21 mouse cellular contexts compared by ENCODE assay signal in the genomic region with DNA sequence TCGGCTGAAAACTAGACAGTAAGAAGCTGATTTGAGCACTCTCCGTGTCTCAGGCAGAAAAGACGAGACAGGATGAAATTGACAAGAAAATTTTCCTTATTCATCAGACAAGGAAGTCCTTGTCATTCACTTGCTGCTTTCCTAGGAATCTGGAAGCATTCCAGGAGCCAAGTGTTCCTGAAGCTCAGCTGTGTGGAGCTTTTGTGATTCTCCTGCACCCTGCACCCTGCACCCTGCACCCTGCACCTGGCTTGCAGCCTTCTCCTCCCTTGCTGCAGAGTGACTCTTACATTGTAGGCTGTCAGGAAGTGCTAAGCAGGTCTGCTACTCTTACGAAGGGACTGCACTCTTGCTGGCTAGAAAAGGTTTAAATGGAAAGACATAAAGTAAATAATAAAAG.
DNase-seq lines count a peak whose midpoint lies in the region; ATAC-seq and TF ChIP-seq lines count a peak whose summit lies in the region.
"Had no signal": no experiment of that assay in that cellular context is flagged by ENCODE, and none has a peak within 500 bp of the region (broad histone marks: within the 10 kb centered on the region; RNA-seq: fewer than 3 reads in every experiment).

No protein-coding gene starts in this region.

- peak; percentile 57 for DNase-seq in forebrain, embryonic 14.5 days (ENCODE audit: low spot score)
- DNase-seq in forebrain, embryonic 10.5 days (ENCODE audit: extremely low spot score, low spot score) = no peak
- DNase-seq in lung, embryonic 14.5 days = peak; percentile 13
- no peak for DNase-seq in lung, adult 18-20 months
- peak; percentile 67 for DNase-seq in brain, adult 2 months (ENCODE audit: low read depth, low spot score)
- DNase-seq: adrenal gland, postnatal 14 days; cerebellum, adult 2 months; cerebellum, postnatal 25 days; gastrocnemius, postnatal 14 days; heart, adult 2 months; heart, postnatal 14 days had no signal

- ATAC-seq in forebrain, embryonic 14.5 days = peak; percentile 65; the same call in 1 of the 2 replicates
- peak; percentile 74; the same call in 1 of the 2 replicates for ATAC-seq in lung, embryonic 14.5 days (ENCODE audit: insufficient read depth)
- peak; percentile 88 for ATAC-seq in forebrain, embryonic 16.5 days
- ATAC-seq in neural tube, embryonic 15.5 days (ENCODE audit: low FRiP score) = no peak
- ATAC-seq: activated CD4-positive, CD25-positive, alpha-beta regulatory T cell, adult 4 months; intestine, embryonic 16.5 days; Patski had no signal

- no peak for TF ChIP-seq CTCF in lung, embryonic 14.5 days (IDR thresholded peaks at IDR 0.05; ENCODE audit: low read depth)

- 41% methylated on average over 4 of the region's 4 CpGs for WGBS in forebrain, embryonic 14.5 days
- 74% methylated on average over 4 of the region's 4 CpGs for WGBS in forebrain, embryonic 10.5 days
- WGBS in lung, embryonic 14.5 days = 37% methylated on average over 4 of the region's 4 CpGs
- 31% methylated on average over 4 of the region's 4 CpGs for WGBS in forebrain, embryonic 16.5 days
- WGBS in neural tube, embryonic 15.5 days = 75% methylated on average over 4 of the region's 4 CpGs

- H3K36me3 ChIP-seq in forebrain, embryonic 14.5 days (ENCODE audit: control insufficient read depth, insufficient read depth, low read length) = no peaks in the 10 kb centered on the region
- H3K36me3 ChIP-seq in forebrain, embryonic 10.5 days (replicated peaks) = no peaks in the 10 kb centered on the region
- H3K36me3 ChIP-seq in lung, embryonic 14.5 days (ENCODE audit: insufficient read depth) = no peaks in the 10 kb centered on the region
- no peaks in the 10 kb centered on the region for H3K36me3 ChIP-seq in forebrain, embryonic 16.5 days (ENCODE audit: control insufficient read depth, insufficient read depth)
- no peaks in the 10 kb centered on the region for H3K36me3 ChIP-seq in neural tube, embryonic 15.5 days
- H3K36me3 ChIP-seq: embryonic facial prominence, embryonic 12.5 days; heart, embryonic 15.5 days had no signal

- H3K4me3 ChIP-seq in forebrain, embryonic 14.5 days (ENCODE audit: low read depth, low read length) = no peak overlapping the region
- H3K4me3 ChIP-seq in forebrain, embryonic 10.5 days = no peak overlapping the region
- H3K4me3 ChIP-seq in lung, embryonic 14.5 days (ENCODE audit: low read depth, low read length) = no peak overlapping the region
- no peak overlapping the region for H3K4me3 ChIP-seq in forebrain, embryonic 16.5 days (replicated peaks; ENCODE audit: low read length)
- no peak overlapping the region for H3K4me3 ChIP-seq in neural tube, embryonic 15.5 days (replicated peaks)
- H3K4me3 ChIP-seq: embryonic facial prominence, embryonic 12.5 days; heart, adult 2 months; heart, embryonic 15.5 days had no signal

- no peak overlapping the region for H3K9ac ChIP-seq in forebrain, embryonic 14.5 days (ENCODE audit: low read length)
- H3K9ac ChIP-seq in lung, embryonic 14.5 days = no peak overlapping the region
- H3K9ac ChIP-seq in forebrain, embryonic 16.5 days (replicated peaks; ENCODE audit: low read depth, low read length) = no peak overlapping the region
- H3K9ac ChIP-seq in neural tube, embryonic 15.5 days (replicated peaks) = no peak overlapping the region
- H3K9ac ChIP-seq: embryonic facial prominence, embryonic 12.5 days; heart, embryonic 15.5 days; hindbrain, embryonic 14.5 days had no signal

- no peaks in the 10 kb centered on the region for H3K9me3 ChIP-seq in forebrain, embryonic 14.5 days (replicated peaks; ENCODE audit: control insufficient read depth, low read length)
- H3K9me3 ChIP-seq in forebrain, embryonic 10.5 days = no peaks in the 10 kb centered on the region
- no peaks in the 10 kb centered on the region for H3K9me3 ChIP-seq in lung, embryonic 14.5 days (ENCODE audit: low read depth, low read length)
- H3K9me3 ChIP-seq in forebrain, embryonic 16.5 days (ENCODE audit: control insufficient read depth, low read length) = no peaks in the 10 kb centered on the region
- H3K9me3 ChIP-seq in neural tube, embryonic 15.5 days (replicated peaks) = no peaks in the 10 kb centered on the region
- H3K9me3 ChIP-seq: embryonic facial prominence, embryonic 12.5 days; heart, embryonic 15.5 days had no signal

- H3K27me3 ChIP-seq in forebrain, embryonic 14.5 days (replicated peaks; ENCODE audit: control insufficient read depth, insufficient read depth, low read length) = no peaks in the 10 kb centered on the region
- no peaks in the 10 kb centered on the region for H3K27me3 ChIP-seq in forebrain, embryonic 10.5 days (ENCODE audit: poor library complexity, severe bottlenecking)
- no peaks in the 10 kb centered on the region for H3K27me3 ChIP-seq in lung, embryonic 14.5 days (ENCODE audit: insufficient read depth, low read length)
- H3K27me3 ChIP-seq in forebrain, embryonic 16.5 days (replicated peaks; ENCODE audit: control insufficient read depth, insufficient read depth, low read length) = no peaks in the 10 kb centered on the region
- no peaks in the 10 kb centered on the region for H3K27me3 ChIP-seq in neural tube, embryonic 15.5 days (replicated peaks)
- H3K27me3 ChIP-seq: CH12.LX; embryonic facial prominence, embryonic 12.5 days; heart, embryonic 15.5 days had no signal

- H3K4me1 ChIP-seq in forebrain, embryonic 14.5 days (ENCODE audit: control insufficient read depth, insufficient read depth, low read length) = no peaks in the 10 kb centered on the region
- H3K4me1 ChIP-seq in forebrain, embryonic 10.5 days = no peaks in the 10 kb centered on the region
- no peaks in the 10 kb centered on the region for H3K4me1 ChIP-seq in lung, embryonic 14.5 days (ENCODE audit: insufficient read depth)
- peaks cover 5% of the 10 kb centered on the region for H3K4me1 ChIP-seq in forebrain, embryonic 16.5 days (replicated peaks; ENCODE audit: control insufficient read depth, insufficient read depth, low read length)
- no peaks in the 10 kb centered on the region for H3K4me1 ChIP-seq in neural tube, embryonic 15.5 days
- H3K4me1 ChIP-seq: embryonic facial prominence, embryonic 12.5 days; heart, embryonic 15.5 days had no signal

- H3K4me2 ChIP-seq in forebrain, embryonic 14.5 days (ENCODE audit: low read length) = no peak overlapping the region
- H3K4me2 ChIP-seq in lung, embryonic 14.5 days = no peak overlapping the region
- H3K4me2 ChIP-seq in forebrain, embryonic 16.5 days (ENCODE audit: low read length) = no peak overlapping the region
- no peak overlapping the region for H3K4me2 ChIP-seq in neural tube, embryonic 15.5 days
- H3K4me2 ChIP-seq: embryonic facial prominence, embryonic 12.5 days; heart, embryonic 11.5 days; heart, embryonic 15.5 days; hindbrain, embryonic 14.5 days had no signal

- H3K27ac ChIP-seq in forebrain, embryonic 14.5 days (ENCODE audit: low read depth, low read length) = no peak overlapping the region
- H3K27ac ChIP-seq in forebrain, embryonic 10.5 days = no peak overlapping the region
- peak overlapping the region; percentile 15; the same call in 1 of the 2 replicates for H3K27ac ChIP-seq in lung, embryonic 14.5 days (ENCODE audit: low read depth)
- H3K27ac ChIP-seq in forebrain, embryonic 16.5 days (ENCODE audit: low read length) = no peak overlapping the region; the same call in 1 of the 2 replicates
- no peak overlapping the region for H3K27ac ChIP-seq in neural tube, embryonic 15.5 days (replicated peaks)
- H3K27ac ChIP-seq: embryonic facial prominence, embryonic 12.5 days; heart, adult 2 months; heart, embryonic 15.5 days; hindbrain, embryonic 14.5 days had no signal

Comparison
In these comparisons a context has a peak if more than half of its experiments do, and no peak if none do; other contexts are left out.
1. DNase-seq: peak in forebrain, embryonic 14.5 days (single experiment), lung, embryonic 14.5 days (single experiment) and brain, adult 2 months (single experiment); none in forebrain, embryonic 10.5 days (single experiment) and lung, adult 18-20 months (0 of 2).